Mouse (Mus musculus) regulatory T cell (primary cell): ENCODE data around the gene Pcna.

ENCODE experiments used
- in situ Hi-C: fragments of 300-600 bp; cut with MboI, MseI; formaldehyde crosslinking; loops from one replicate; pipeline ENCODE4 v1.15.1; 2025; ENCODE audit warnings: high pct_unique_total_duplicates

The Pcna gene

GRCm38 (mm10) chr2:132235291-132235690 lies 17.8 kb downstream of the Pcna start:
- in situ Hi-C loops, result no loop called here

GRCm38 (mm10) chr2:132233985-132234765 lies 18.9 kb downstream of the Pcna start:
- in situ Hi-C loops, result no loop called here

GRCm38 (mm10) chr2:132232413-132232945 lies 20.6 kb downstream of the Pcna start:
- in situ Hi-C loops, result no loop called here

GRCm38 (mm10) chr2:132224359-132224758 lies 28.8 kb downstream of the Pcna start:
- in situ Hi-C loops, result loop anchor here (5.0 kb wide), 1 partner anchor 67 kb away; no protein-coding TSS in a partner anchor

GRCm38 (mm10) chr2:132221611-132222073 lies 31.5 kb downstream of the Pcna start:
- in situ Hi-C loops, result loop anchor here (5.0 kb wide), 1 partner anchor 64 kb away; no protein-coding TSS in a partner anchor

GRCm38 (mm10) chr2:132211995-132212656 lies 41.0 kb downstream of the Pcna start:
- in situ Hi-C loops, result no loop called here

GRCm38 (mm10) chr2:132210806-132211312 lies 42.3 kb downstream of the Pcna start:
- in situ Hi-C loops, result no loop called here

- in situ Hi-C loops, result no loop called here
Observed at GRCm38 (mm10) chr2:132208246-132208881, 44.8 kb downstream of the Pcna start.

- in situ Hi-C loops, result no loop called here
Observed at GRCm38 (mm10) chr2:132206316-132206881, 46.7 kb downstream of the Pcna start.

- in situ Hi-C loops, result no loop called here
Observed at GRCm38 (mm10) chr2:132205549-132205948, 47.6 kb downstream of the Pcna start.

- in situ Hi-C loops, result no loop called here
Observed at GRCm38 (mm10) chr2:132203773-132204172, 49.3 kb downstream of the Pcna start.

- in situ Hi-C loops, result no loop called here
Observed at GRCm38 (mm10) chr2:132203186-132203585, 49.9 kb downstream of the Pcna start.
